Mouse (Mus musculus) heart, postnatal 14 days (tissue): ENCODE measurements at regions not wholly inside any gene's neighbourhood (a gene's known extent, or its start where the extent isn't known, plus 50 kb on each side); places are given as distances from the start of the nearest gene placed in this dataset.

Source experiments
- DNase-seq, 2 experiments: peaks; one replicate each; pipeline ENCODE4 v3.0.0; 2021 to 2022
- intact Hi-C: fragments of 180-260 bp; cut with DNase I; formaldehyde crosslinking; loops from one replicate; pipeline ENCODE4 v1.15.1; 2025

- intact Hi-C loops: no loop called here
- no peak for DNase-seq
Observed at GRCm38 (mm10) chr13:60425140-60425539, 176.6 kb upstream of the Dapk1 start.

DNA sequence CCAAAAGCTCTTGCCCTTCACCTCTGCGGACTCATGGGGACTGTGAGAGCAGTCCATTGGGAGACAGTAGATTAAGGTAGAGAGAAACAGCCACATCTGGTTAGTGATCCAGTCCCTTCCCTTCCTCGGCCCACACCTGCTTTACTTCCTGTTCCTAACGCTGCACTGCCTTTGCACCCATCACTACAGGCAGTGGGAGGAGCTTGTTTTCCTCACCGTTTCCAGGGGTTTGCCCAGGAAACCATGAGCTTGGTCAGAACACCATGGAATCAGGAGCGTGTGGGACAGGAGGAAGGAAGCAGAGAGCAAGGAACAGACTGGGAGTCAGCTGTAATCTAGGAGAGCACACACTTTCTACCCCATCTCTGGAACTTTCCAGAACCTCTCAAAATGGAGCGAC lies 176.2 kb upstream of the Dapk1 start:
- no peak for DNase-seq
- intact Hi-C loops: no loop called here

DNA sequence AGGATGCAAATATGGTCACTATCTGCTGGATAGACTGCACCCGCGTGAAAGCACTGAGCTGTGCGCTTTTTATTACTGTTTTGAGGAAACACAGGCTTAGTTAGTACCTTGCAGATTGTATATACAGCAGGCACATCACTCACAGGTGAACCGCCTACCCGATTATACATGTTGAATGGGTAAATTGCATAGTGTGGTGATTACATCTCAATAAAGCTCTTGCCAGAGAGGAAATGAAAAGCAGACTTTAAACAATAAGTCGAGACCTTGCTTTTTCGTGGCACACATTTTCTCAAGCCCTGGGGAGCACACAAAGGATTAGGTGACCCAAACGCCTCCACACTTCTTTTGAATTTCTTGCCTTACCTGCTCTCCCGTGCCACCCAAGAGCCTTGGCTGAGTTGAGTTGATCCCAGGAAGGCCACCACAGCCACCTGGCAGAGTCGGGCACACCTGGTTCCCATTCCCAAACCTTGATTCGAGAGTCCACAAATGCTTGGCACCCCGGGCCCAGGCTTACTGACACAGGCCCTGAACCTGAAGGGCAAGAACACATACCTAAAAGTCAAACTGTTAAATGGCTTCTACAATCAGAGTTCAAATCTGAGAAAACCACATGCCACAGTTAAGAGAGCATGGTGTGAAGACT lies 175.4 kb upstream of the Dapk1 start:
- intact Hi-C loops: no loop called here

GRCm38 (mm10) chr13:60427077-60427476 lies 174.7 kb upstream of the Dapk1 start:
- intact Hi-C loops: no loop called here
- no peak for DNase-seq

More for the DNA sequence above, 175.4 kb upstream of the Dapk1 start:
- DNase-seq: no peak

DNA sequence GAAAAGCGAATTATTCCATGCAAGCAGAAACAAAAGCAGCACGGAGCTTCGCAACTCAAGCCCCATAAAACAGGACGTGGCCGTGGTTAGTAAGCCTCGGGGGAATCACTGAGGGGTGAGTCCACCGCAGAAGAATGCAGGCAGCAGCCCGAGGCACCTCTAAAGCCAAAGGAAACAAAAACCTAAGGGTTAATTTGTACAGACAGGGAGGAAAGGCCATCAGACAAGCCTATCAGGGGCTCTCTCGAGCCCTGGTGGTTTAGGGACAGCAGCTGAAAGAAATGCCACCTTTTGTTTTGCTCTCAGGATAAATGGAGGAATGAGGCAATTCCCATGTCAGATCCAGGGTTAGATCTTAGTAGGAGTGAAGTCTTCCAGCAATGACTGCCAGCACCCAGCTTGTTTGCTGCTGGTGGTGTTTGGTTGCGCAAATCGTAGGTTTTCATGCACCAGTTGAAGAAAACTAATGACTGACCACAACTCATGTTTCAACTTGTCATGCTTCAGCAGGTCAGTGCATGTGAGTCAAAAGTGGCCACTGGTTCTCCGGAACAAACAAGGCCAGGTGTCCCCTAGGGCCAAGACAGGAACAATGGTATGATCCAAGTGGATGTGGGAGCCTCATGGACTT lies 173.9 kb upstream of the Dapk1 start:
- intact Hi-C loops: no loop called here
- peak; percentile 25 to 45 for DNase-seq

- no peak for DNase-seq
- intact Hi-C loops: no loop called here
Observed at GRCm38 (mm10) chr13:60429148-60429547, 172.6 kb upstream of the Dapk1 start.

DNA sequence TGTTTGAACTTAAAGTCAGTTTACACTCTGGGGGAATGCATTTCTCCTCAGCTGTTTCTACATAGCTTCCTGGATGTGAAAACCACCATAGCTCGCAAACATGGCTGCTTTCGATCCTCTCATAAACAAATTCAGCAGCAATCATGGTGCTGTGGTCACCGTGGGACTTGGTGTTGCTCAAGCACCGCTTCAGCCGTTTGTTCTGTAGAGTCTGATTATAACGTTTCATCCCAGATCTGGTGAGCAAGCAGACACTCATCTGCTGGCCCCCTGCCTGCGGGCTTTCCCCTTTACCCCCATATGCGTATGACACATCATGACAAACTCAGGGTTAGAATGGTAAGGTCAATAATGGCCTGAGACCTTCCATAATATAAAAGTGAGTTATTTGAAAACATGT lies 170.3 kb upstream of the Dapk1 start:
- no peak for DNase-seq
- intact Hi-C loops: no loop called here

GRCm38 (mm10) chr13:60434221-60435210 lies 167.2 kb upstream of the Dapk1 start:
- DNase-seq: no peak
- intact Hi-C loops: no loop called here

DNA sequence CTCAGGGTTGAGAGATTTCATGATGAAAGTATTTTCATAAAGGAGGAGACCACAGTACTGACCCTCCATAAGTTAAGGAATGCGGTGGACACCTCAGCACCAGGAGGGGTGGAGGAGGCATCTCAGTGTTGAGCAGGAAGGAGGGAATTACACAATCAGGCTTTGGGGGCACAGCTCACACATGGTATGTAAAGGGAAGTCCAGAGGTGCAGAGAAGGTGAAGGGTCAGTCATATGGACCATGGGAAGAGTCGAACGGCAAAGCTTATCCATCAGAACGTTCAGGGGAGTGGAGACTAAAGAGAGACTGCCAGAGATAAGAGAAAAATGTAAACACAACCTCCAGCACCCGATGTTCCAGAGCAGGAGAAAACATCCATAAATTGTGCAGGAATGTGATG lies 166.4 kb upstream of the Dapk1 start:
- DNase-seq: no peak

GRCm38 (mm10) chr13:60438177-60438576 lies 163.6 kb upstream of the Dapk1 start:
- intact Hi-C loops: no loop called here
- no peak for DNase-seq

More for the DNA sequence above, 166.4 kb upstream of the Dapk1 start:
- intact Hi-C loops: no loop called here

DNA sequence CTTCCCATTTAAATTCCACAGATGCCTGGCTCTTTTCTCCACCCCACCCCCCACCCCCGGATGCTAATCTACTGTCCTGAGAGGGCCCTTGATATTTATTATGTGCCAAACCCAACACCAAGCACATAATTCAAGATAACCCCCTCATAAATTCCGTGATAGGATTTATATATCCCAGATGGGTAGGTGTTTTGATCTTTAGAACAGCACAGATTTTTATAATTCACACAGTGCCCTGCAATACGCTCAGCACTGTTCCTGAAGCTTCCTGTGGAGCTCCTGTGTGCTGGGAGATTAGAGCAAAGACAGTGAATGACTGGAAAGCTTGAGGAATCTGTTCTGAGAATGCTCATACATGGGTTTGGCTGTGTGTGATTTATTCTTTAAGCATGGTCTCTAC lies 161.2 kb upstream of the Dapk1 start:
- no peak for DNase-seq
- intact Hi-C loops: no loop called here

DNA sequence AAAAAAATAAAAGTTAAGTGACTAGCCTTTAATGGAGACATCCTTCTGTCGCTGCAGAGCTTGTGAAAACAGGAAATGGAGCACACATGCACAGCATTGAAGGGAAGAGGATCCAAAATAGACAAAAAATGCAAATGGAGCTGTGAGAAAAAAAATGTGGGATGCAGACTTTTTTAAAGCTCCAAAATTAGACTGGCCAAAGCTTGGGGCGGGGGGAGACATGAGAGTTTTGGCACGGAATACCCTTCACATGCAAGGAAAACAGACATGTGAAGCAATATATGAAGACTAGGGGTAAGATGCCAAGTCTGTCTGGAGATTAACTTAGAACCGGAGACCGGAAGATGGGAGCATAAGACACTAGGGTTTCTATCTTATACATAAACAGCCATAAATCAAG lies 156.6 kb upstream of the Dapk1 start:
- intact Hi-C loops: no loop called here

DNA sequence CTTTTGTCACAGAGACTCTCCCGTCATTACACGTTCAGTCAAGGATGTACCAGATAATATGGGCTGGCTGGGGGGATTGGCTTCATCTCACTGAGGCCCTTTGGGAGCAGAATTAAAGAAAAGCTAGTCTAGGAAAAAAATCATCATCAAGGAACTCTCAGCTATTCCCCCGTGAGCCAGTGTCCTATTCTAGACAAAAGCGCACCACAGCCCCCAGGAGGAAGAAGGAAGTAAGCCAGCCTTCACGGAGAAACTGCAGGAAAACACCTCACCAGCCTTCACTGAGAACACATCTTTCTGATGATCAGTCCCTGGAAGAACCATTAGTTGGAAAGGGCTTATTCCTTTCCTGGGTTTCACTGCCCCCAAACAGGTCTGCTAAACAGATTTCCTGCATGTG lies 154.8 kb upstream of the Dapk1 start:
- intact Hi-C loops: no loop called here
- peak in 1 of 2 experiments; percentile 26 for DNase-seq

More for the DNA sequence above, 156.6 kb upstream of the Dapk1 start:
- no peak for DNase-seq

DNA sequence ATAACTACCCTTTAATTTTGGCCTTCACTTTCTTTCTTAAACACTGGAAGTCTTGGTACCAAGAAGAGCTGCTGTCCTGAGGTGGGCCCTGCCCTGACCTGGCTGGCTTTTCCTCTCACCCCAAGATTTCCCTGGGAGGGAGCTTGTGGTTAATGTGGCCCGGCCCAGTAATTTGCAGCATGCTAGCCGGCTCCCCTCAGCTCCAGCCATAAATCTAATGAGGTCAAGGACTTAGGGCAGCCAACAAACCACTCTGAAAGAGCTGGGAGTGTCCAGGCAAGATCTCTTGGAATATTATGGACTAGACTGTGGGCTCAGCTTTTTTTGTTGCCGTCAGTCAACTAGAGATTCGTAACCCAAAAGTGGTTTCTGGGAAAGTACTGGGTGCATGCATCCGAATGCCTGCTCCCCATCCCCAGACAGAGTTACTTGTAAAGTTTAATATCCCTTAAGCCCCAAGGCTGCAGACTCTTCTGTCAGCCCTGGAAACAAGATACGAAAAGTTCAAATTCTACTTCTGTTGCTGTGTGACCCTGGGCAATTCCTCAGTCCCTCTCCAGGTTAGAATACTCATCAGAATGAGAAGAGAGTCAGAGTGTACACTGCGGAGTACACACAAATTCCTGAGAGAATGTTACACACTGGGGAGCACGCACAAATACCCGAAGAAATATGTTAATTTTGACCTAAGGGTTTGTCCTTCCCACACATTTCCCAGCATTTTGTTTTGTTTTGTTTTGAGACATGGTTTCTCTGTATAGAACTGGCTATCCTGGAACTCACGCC lies 150.8 kb upstream of the Dapk1 start:
- intact Hi-C loops: no loop called here
- DNase-seq: no peak

GRCm38 (mm10) chr13:60453821-60454483 lies 147.8 kb upstream of the Dapk1 start:
- intact Hi-C loops: no loop called here
- no peak for DNase-seq

DNA sequence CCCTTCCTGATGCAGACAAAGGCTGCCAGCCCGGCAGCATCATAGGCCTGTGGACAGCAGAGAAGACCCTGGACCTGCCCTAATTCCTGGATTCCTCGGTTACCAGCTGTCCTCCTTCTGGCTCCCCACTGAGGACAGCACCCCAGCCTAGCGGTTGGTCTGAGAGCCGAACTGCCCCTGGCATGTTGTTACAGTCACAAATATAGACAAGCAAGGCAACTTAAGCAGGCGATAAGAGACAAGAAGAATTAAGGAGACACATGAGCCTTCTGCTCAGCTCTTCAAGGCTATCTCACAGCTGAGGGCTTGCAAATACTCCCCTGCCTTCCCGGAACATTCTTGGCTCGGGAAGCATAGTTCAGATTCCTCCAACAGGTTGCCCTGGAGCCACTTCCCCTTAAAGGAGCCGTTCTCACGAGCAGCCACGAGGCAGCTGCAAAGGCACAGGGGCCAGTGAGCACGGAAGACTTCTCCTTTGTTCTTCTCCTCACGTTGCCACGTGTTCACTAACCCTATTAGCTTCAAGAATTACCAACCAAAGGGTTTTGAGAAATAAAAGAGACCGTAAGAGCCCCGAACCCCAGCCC lies 146.6 kb upstream of the Dapk1 start:
- DNase-seq: peak; percentile 20 to 50
- intact Hi-C loops: no loop called here

DNA sequence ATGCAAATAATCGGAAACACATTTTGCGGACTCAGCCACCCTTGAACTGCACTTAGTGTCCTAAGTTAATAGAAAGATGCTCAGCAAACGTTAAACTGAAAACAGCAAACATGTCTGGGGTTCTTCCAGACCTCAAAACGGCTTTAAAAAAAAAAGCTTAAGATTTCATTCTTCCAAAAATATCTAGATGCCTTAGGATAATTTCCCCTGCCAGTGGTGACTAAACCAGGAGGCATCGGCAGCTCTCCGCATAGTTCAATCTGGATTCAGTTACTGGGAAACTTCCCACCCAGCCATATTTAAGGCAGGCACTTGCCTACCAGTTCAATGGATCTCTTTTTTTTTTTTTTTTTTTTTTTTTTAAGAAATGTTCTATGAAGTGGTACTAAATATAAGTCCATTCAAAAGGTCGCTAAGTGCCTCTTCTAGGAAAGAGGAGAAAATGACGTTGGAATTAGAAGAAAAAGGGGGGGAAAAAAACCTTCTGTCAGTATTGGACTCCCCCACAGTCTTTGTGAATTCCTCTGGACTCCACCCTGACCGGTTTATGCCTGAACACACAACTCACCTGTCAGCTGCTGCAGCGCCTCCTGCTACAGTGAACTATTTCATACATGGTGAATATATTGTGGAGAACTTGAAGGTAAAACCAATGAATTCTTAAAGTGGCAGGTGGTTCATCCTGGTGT lies 145.7 kb upstream of the Dapk1 start:
- no peak for DNase-seq

GRCm38 (mm10) chr13:60457277-60457676 lies 144.5 kb upstream of the Dapk1 start:
- intact Hi-C loops: no loop called here
- no peak for DNase-seq

More for the DNA sequence above, 145.7 kb upstream of the Dapk1 start:
- intact Hi-C loops: no loop called here

GRCm38 (mm10) chr13:60459002-60459401 lies 142.7 kb upstream of the Dapk1 start:
- intact Hi-C loops: no loop called here
- DNase-seq: no peak
